Mouse (Mus musculus) adrenal gland, adult 8-10 months (tissue): ENCODE measurements at regions not wholly inside any gene's neighbourhood (a gene's known extent, or its start where the extent isn't known, plus 50 kb on each side); places are given as distances from the start of the nearest gene placed in this dataset.
"Not testable (repeated sequence)": the region's sequence is repeated elsewhere in the genome, so short reads cannot be mapped to it uniquely, and the experiment has no call there.

Source experiments
- DNase-seq: peaks from one replicate; pipeline ENCODE4 v3.0.0; 2022

DNA sequence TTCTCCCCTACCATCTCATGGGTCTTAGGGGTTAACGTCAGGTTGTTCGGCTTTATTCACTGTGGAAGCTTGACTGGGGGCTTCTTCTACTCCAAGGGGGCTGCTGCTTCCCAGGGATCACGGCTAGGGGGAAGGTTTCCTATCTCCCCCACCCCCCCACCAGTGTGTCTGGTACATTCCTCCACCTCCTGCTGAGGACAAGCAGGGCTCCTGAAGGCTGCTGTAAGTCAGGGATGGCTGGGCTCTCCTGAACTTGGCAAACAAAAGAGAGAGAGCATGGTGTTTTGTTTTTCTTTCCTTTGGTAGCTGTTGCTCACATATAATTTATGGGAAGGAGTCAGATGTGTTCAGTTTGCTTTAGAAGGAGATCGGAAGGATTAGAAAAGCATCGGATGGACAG, 54.7 kb upstream of the Commd3 start:
- DNase-seq, result no peak

DNA sequence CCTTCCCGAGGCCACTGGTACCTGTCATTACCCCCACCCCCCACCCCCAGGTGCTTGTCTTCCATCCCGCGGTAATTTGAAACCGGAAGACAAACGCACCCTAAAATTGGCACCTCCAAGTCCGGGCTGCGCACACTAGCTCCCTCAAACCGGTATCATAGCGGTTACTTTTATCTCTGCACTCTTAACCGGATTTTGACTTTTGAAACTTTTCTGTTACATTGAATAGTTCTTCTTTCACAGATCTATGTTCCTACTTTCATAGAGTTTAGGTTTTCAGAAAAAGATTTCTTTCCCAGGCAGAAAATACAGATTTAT, 62.4 kb upstream of the Commd3 start:
- no peak for DNase-seq

DNA sequence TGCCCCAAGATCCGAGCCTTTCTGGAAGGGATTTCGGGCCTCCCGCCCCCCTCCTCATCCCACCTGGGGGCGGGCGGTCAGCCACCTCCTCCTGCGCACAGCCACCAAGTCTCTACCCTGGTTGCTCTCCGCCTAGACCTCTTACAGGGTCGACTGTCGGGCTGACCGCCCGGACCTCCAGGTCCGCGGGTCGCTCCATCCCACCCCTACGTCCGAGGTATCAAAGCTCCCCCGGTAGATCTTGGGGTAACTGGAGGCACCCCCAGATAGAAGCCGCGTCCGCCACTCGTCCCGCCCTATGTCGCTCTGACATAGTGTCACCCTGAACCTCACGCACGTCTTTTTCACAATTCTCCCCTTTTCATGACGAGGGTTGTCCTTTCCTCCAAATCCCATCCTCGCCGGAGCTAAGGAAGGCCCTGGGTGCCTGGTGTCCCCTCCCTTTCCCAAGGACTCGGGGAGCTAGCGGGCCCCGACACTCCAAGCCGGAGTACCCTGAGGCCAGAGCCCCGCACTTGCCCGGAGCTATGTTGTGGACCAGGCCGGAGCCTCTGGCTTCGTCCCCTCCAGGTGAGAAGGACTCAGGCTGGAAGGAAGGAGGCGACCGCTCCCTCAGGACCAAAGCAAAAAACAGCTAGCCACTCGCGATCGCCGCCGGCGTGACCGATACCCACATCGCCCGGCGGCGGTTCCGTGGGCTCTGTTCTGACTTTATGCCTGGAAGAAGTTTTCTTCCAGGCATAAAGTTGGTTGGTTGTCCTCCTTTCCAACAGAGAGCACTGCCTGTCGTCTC, 62.9 kb upstream of the Commd3 start:
- DNase-seq, result no peak

DNA sequence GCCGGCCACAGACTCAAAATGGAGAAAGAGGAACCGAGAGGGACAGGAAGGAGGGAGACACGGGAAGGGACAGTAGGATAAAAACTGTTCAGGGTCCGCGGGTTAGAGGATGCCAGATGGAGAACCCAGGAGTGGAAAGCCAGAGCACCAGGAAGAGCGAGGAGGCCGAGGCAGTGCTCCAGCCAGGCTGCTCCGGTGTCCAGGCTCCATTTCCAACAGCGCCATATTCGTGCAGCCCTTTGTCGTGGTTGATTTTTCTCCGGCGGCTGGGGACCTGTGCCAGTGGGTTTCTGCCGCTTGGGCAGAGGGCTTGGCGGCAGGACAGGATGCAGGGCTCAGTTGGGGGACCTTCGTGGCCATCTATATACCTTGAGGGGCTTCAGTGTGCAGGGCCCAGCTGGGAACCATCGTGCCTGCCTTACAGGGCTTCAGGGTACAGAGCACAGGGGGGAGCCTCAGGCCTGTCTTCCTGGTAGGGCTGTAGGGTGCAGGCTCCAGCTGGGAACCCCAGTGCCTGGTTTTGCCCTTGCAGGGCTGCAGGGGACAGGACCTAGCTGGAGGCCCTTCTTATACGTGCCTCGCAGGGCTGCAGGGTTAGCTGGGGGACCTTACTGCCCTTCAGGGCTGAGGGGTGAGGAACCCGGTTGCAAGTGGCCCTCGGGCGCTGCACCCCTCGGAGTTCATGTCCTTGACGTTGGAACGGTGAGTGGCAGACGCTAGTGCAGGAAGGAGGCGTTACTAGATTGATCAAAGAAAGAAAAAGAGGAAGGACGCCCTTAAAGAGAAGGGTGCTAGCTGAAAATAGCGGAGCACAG, 63.7 kb upstream of the Commd3 start:
- DNase-seq, result no peak

DNA sequence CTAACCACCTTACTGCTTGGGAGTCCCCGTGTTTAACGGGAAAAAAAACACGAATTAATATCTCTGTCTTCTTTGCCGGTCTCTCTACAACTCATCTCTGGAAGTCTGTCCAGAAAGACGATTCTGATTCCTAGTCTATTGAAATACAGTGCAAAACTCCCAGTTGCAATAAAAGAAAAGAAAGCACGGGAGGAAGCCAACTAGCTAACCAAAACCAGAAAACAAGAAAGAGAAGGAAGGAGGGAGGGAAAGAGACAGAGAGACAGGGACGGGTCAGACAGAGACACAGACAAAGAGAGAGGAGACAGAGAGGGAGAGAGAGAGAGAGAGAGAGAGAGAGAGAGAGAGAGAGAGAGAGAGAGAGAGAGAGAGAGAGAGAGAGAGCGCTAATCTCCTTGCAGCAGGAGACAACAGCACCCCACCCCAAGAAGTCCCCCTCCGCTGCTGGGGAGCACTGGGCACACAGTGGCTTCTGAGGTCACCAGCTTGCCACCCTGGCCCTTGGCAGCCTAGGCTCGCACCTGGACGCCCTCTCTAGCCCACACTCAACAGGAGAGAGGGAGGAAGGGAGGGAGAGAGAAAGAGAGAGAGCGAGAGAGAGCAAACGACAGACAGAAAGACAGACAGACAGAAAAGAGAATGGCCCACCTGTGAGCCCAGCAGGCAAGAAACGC, 64.5 kb upstream of the Commd3 start:
- DNase-seq, result no peak

DNA sequence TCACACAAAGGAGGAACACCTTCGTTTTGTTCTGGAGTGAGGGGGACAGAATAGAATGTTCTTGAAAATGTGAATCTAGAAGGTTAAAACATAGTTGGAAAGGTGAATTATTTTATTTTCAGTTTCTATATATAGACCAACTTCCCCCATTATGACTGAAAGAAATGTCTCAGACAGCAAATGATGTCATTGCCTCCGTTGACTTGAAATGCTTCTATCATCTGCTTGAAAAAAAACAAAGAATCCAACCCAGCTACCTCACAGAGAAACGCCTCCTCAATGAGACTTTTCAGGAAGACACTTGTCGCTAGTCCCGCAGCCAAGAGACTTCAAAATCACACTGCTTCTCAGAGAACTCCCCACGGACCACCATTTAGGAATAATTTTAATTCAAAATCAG, 65.1 kb upstream of the Commd3 start:
- no peak for DNase-seq

DNA sequence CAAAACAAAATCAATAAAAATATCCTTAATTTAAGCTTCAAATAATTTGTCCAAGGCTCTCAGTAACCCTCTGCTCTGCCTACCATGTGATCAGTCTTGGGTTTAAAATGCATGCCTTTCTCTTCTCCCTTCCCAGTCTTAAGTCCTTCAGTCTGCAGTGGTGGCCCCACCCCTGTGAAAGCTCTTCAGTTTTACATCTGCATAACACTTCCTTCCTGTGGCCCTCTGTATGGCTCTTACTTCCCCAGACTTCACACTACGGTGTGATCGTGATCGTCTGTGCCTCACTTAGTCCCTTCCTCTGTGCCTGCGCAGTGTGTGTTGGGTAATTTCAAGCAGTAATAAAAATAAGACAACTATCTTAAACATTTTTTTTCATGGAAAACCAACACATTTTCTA, 80.0 kb upstream of the Commd3 start:
- DNase-seq, result no peak

DNA sequence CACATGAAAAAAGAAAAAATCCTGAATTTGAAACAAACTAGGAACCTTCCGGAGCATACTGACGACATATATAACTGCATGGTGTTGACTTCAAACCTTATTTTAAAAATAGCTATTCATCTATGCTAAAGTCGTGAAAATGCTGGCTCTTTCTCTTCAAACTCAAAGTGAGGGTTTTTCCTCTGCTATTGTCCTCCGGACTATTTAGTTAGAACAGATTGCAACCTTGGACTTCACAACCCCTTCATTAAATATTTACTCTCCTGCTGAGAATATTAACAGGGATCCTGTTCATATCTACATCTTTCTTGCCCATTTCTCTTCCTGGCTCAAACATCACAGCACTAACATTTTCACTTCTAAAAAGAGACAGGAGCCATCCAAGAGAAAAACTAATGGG, 84.0 kb upstream of the Commd3 start:
- DNase-seq, result no peak

DNA sequence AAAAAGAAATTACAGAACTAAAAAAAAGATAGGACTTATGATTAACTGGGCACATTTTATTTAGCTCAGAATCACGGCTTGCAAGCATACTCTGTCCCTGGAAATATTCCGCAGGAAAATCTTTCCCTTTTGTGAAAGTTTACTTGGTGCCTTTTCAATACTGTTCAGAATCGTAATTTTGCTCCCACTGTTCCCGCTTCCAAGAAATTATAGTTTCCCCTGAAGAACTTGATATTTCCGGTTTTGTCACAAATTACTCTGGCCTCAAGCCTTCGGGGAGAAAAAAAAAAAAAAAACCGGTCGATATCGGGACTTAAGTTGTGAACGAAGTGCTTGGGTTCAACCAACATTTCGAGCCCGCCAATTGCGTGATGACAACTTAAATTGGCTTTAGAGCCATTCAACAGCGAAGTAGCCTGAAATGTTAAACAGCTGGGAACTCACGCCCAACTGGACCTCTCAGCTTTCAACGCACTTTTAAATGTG, 84.4 kb upstream of the Commd3 start:
- DNase-seq, result no peak

DNA sequence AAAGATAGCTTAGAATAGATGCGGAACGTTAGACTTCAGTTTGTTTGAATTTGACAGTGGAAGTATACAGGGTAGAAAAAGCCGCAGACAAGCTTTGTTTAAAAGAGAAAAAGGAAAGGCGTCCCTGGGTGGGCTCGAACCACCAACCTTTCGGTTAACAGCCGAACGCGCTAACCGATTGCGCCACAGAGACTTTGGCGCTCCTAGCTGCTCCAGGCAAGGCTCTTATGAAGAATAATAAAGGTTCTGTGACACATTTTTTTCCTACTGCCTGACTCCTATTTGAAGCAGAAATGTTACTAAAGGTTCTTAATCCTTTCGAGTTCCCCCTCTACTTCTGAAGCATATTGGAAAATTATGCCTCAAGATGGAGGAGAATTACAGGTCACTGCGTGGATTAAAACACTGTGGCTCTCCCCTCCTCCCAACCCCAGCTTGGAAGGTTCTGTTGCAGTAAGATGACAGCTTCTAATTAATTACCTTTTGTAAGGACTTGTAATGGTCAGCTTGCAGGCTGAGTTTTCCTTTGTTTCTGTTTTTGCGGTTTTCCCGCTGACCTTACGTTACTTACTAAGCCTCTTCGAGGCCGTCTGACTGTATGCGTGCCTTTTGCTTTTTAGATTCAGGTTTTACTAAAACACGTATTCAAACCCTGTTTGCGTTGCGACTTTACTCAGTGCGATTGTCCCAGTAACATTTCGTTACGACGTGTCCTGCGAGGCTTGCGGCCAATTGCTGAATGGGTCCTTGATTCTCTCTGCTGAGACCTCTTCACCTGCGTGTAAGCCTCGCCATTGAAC, 85.1 kb upstream of the Commd3 start:
- peak; percentile 65 for DNase-seq

DNA sequence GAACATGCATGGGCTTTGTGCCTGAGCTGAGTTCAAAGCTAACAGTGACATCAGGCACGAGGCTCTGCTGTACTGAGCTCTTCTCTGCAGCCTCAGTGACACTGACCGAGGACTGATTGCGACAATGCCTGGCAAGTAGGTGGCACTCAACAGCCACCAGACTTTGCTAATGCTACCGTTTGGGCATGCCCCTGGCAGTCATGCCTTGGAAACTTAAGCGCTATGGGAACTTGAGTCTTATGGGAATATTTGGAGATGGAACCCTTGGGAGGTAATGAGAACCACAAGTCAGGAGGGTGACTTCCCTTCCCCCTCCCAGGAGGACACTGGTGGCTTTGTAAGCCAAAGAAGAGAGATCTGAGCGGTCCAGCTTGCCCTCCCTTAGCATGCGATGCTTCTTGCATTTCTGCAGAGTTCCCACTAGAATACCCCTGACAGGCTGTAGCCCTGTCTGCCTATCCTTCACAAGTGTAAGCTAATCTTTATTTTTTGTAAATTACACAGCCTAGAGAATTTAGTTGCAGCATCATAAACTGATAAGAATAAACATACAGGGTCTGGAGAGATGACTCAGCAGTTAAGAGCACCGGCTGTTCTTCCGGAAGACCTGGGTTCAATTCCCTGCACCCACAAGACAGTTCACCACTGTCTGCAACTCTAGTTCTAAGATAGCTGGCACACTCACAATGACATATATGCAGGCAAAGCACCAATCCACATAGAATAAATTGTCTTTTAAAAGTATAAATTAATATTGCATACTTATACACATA, 86.4 kb upstream of the Commd3 start:
- peak; percentile 5 for DNase-seq

DNA sequence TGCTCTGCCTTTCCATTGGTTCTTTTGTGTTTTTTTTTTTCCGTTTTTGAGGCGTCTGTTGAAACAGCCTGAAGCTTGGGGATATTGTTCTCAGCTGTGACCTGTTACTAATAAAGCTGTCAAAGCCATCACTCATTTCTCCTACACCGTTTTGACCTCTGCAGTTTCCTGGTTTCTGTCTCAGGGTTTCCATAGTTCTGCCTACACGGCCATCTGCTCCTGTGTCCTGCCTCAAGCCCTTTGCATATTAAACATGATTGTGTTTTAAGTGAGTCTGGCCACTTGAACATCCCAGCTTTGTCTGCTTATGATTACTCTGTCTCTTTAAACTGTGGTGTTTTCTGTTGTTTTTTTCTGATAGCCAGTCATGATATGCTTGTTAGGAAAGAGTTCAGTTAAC, 114.1 kb upstream of the Commd3 start:
- DNase-seq, result no peak

DNA sequence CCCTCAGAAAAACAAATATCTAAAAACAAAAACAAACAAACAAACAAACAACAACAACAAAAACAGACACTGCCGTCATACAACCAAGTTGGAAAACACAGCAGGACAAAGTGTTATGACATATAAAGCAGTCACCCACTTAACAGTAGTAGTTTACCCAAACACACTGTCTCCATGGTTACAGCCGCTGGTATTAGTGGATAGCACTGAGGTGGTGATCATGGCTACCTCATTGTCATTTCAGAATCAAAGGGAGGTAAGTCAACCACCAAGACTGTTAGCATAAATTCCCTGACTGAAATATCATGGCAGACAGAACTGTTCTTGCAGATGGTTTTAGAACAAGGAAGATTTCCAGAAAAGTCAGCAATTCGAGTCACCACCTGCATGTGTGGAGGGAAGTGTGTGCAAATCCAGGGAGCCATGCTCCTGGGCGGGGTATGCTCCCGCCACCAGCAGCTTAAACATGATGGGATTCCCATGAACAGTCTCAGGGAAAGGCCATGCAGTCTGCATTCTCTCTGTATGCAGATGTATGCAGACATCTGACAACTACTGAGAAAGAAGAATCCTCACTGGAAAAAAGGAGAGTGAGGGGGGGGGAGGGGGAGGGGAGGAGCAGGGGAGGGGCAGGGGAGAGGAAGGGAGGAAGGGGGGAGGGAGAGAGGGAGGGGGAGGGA, 124.1 kb upstream of the Commd3 start:
- DNase-seq, result no peak

DNA sequence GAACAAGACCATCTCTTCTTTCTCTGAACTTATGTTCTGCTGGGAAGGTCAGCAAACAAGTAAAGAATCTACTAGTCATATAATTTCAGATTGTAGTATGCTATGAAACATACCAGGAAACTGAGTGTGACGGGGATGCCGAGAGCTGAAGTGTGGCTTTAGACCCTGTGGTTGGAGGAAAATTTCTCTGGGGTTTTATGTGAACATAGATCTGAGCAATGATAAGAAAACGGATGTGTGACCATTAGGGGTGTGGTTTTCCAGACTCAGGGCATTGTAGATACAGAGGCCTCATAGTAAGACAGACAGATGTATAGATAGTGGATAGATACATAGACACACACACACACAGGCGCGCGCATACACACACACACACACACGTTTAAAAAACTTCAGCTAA, 131.8 kb upstream of the Dnajc1 start:
- DNase-seq, result no peak

DNA sequence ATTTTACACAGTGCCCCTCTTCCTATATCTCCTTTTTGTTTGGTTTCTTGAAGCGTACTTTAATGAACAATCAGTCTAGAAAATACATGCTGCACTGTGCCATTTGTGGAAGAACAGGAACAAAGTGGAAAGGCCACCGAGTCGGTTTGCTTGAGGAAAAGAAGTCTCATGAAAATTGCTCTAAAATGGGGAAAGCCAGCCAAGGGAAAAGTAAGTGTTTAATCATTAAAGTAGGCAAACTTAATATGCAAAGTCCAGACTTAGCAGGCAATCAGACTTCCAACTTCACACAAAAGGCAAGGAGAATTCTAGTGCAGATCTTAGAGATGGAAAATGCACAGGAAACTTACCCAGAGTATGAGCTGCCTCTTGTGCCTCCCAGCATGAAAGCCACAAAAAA, 131.3 kb upstream of the Dnajc1 start:
- DNase-seq, result no peak

DNA sequence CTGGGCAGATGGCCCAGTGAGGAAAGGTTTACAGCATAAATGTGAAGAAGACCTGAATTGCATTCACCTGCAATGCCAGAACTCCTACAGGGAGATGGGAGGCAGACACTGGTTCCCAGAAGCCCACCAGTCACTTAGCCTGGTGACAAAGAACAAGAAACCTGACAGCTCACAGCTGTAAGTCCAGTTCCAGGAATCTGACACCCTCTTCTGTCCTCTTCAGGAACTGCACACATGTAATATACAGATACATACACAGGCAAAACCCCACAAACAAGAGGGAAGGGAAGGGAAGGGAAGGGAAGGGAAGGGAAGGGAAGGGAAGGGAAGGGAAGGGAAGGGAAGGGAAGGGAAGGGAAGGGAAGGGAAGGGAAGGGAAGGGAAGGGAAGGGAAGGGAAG, 120.8 kb upstream of the Dnajc1 start:
- no peak for DNase-seq

DNA sequence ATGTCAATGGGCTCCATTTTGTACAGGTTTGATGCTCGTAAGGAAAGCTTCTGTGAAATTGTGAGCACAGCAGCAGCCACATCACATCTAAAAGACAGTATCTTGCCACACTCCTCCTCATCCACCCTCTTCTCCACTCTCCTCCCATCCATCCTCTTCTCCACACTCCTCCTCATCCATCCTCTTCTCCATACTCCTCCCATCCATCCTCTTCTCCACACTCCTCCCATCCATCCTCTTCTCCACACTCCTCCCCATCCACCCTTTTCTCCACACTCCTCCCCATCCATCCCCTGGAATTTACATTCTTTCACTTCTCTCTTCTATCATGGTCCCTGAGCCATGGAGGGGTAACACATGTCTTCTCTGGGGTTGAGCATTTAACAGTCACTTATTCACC, 116.7 kb upstream of the Dnajc1 start:
- no peak for DNase-seq

DNA sequence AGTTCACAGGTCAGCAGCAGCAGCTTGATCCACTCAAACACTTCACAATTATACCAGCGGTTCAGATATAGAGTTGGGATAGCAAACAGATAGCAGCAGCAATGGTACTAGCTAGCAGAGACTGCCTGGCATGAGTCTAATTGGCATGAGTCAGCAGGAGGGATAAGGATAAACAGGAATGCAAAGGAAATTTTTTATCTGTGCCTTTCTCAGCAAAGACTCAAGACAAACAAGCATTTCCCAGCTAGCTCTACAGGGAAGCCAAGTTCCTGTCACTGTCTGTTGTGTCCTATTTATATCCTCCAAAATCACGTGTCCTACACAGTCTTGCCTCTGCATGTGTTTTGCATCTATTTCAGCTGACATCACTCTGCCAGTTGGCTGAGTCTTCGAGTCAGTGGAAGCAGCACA, 80.7 kb upstream of the Dnajc1 start:
- DNase-seq, result no peak

DNA sequence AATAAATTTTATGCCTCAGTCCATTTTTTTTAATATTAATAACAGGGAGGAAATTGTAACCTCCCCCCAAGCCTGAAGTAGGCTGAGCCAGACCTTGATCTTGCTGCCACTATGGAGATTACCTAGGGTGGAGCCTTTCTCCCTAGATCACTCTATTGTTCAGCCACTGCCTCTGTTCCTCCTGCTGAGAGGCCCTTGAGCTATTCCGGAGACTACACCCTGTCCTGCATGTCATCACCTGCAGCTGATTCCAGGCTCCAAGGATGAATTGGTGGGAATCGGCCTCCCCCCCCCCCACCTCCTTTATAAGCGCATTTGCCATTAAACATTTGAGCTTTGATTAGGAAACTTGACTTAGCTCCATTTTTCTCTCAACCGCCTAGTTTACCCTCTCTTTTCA, 68.3 kb upstream of the Dnajc1 start:
- DNase-seq, result no peak

DNA sequence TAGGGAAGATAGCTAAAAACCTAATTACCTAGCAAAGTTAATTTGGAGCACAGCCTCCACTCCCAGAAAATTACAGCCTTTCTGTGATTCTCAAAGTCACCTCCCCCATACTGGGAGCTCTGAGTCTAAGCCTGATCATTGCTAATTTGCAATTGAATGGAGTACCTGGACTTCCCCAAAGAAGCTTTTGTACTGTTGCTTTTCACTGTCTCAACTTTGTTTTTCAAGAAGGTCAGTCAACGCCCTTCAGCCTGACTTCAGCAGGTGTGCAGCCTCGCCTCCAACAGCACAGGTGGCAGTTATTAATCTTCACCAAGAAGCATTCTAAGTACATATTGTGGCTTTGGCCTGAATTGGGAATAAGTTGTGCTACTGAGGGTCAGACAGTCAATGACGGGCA, 67.7 kb upstream of the Dnajc1 start:
- DNase-seq, result not testable (repeated sequence)

DNA sequence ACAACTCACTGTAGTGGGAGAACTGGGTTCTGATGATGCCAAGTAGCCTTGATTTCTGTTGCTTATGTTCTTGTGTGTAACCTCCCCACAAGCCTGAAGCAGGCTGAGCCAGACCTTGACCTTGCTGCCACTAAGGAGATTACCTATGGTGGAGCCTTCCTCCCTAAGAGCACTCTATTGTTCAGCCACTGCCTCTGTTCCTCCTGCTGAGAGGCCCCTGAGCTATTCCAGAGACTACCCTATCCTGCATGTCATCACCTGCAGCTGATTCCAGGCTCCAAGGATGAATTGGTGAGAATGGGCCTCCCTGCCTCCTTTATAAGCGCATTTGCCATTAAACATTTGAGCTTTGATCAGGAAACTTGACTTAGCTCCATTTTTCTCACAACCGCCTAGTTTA, 60.8 kb upstream of the Dnajc1 start:
- DNase-seq, result not testable (repeated sequence)
